Mouse (Mus musculus): ENCODE data around the gene Phykpl.

- TF ChIP-seq USF1 (IDR thresholded peaks at IDR 0.05; ENCODE audit: low read depth) (no peak), POLR2A (IDR thresholded peaks at IDR 0.05; ENCODE audit: insufficient read length, low read depth) (no peak), POLR2AphosphoS2 (IDR thresholded peaks at IDR 0.05; ENCODE audit: insufficient read length, low read depth) (no peak)
Observed at GRCm38 (mm10) chr11:51644217-51644616, 59.7 kb downstream of the Phykpl start.

All from myocyte (in vitro differentiated cells).